Mouse (Mus musculus) CH12.LX (cell line): ENCODE results near the gene 2700081O15Rik. TPM values are rescaled to one million over a fixed set of nuclear protein-coding genes. Genes with fewer than 3 reads are reported as not detected.

Source experiments
- DNase-seq: peaks from one replicate; pipeline ENCODE4 v3.0.0-alpha.2; 2013; ENCODE audit errors: extremely low read depth
- H3K27ac ChIP-seq: 2 replicates; pipeline ENCODE4 v1.5.1; 2012; ENCODE audit warnings: low read depth, mild to moderate bottlenecking, control low read depth, moderate library complexity; ENCODE audit not compliant: insufficient read depth
- H3K27me3 ChIP-seq: replicated peaks from 2 replicates; pipeline ENCODE3; 2012; ENCODE audit warnings: inconsistent platforms
- H3K36me3 ChIP-seq, 2 experiments: replicated peaks in 1 of 2; 2 replicates each; pipeline versions ENCODE3 to v1.6.1; 2012; ENCODE audit warnings: inconsistent platforms in 1 of 2, low read length in 1 of 2, mild to moderate bottlenecking in 1 of 2, mixed read lengths in 1 of 2, moderate library complexity in 1 of 2; ENCODE audit not compliant: control insufficient read depth in 1 of 2, insufficient read depth in 1 of 2
- H3K4me1 ChIP-seq, 2 experiments: 2 replicates each; pipeline ENCODE4 v1.6.1; 2012; ENCODE audit warnings: inconsistent platforms in 1 of 2, moderate library complexity in 1 of 2; ENCODE audit not compliant: insufficient read depth in 2 of 2, control insufficient read depth in 1 of 2
- H3K4me2 ChIP-seq: 2 replicates; pipeline ENCODE4 v1.6.1; 2012; ENCODE audit warnings: low read depth, mild to moderate bottlenecking, control low read depth; ENCODE audit not compliant: poor library complexity, insufficient read depth, severe bottlenecking
- H3K4me3 ChIP-seq, 3 experiments: fragments of 150-350 bp in 1 of 3; sonication (generic) in 1 of 3; replicated peaks in 1 of 3; 2 replicates each; pipeline versions ENCODE3 to v1.5.1; 2011 to 2012; ENCODE audit warnings: low read depth in 2 of 3, low read length in 2 of 3, mild to moderate bottlenecking in 2 of 3, moderate library complexity in 2 of 3, control low read depth in 1 of 3, improper control_type of control experiment in 1 of 3, inconsistent platforms in 1 of 3, mixed read lengths in 1 of 3; ENCODE audit not compliant: poor library complexity in 1 of 3
- H3K79me2 ChIP-seq: replicated peaks from 2 replicates; pipeline ENCODE4 v1.6.1; 2012; ENCODE audit warnings: mild to moderate bottlenecking, moderate library complexity; ENCODE audit not compliant: control insufficient read depth, poor library complexity, insufficient read depth, severe bottlenecking; ENCODE audit errors: extremely low read depth
- H3K9ac ChIP-seq: 2 replicates; pipeline ENCODE4 v1.6.1; 2012; ENCODE audit warnings: low read depth, mild to moderate bottlenecking, control low read depth, moderate library complexity; ENCODE audit not compliant: insufficient read depth
- H3K9me3 ChIP-seq: replicated peaks from 2 replicates; pipeline ENCODE3; 2012; ENCODE audit warnings: low read length, inconsistent platforms, mixed read lengths
- BHLHE40 ChIP-seq: IDR thresholded peaks from 2 replicates; pipeline ENCODE4 v1.6.1; 2011; ENCODE audit warnings: mild to moderate bottlenecking, low read depth, low read length, improper control_type of control experiment
- CHD1 ChIP-seq: IDR thresholded peaks from 2 replicates; pipeline ENCODE4 v1.6.1; 2012; ENCODE audit warnings: low read depth, low read length, improper control_type of control experiment, inconsistent platforms
- CTCF ChIP-seq, 2 experiments: IDR thresholded peaks in 1 of 2; conservative IDR thresholded peaks in 1 of 2; 2 replicates each; pipeline ENCODE4 v1.5.1; 2011 to 2012; ENCODE audit warnings: low read depth in 2 of 2, low read length in 2 of 2, improper control_type of control experiment in 1 of 2, inconsistent platforms in 1 of 2, mild to moderate bottlenecking in 1 of 2, moderate library complexity in 1 of 2
- E2F4 ChIP-seq: IDR thresholded peaks from 2 replicates; pipeline ENCODE4 v1.6.1; 2011; ENCODE audit warnings: low read depth, low read length, improper control_type of control experiment; ENCODE audit not compliant: insufficient replicate concordance
- ETS1 ChIP-seq: conservative IDR thresholded peaks from 2 replicates; pipeline ENCODE4 v1.6.1; 2012; ENCODE audit warnings: low read depth, mild to moderate bottlenecking, inconsistent platforms, low read length, improper control_type of control experiment, moderate library complexity
- GABPA ChIP-seq: IDR thresholded peaks from 2 replicates; pipeline ENCODE4 v1.6.1; 2012; ENCODE audit warnings: low read depth, low read length, improper control_type of control experiment, inconsistent platforms; ENCODE audit not compliant: insufficient replicate concordance
- HCFC1 ChIP-seq: IDR thresholded peaks from 2 replicates; pipeline ENCODE4 v1.6.1; 2012; ENCODE audit warnings: low read depth, mild to moderate bottlenecking, inconsistent platforms, low read length, improper control_type of control experiment
- IRF4 ChIP-seq: IDR thresholded peaks from 2 replicates; pipeline ENCODE4 v1.6.1; 2014; ENCODE audit warnings: low read depth, mild to moderate bottlenecking, inconsistent platforms, low read length, improper control_type of control experiment
- JUN ChIP-seq: IDR thresholded peaks from 2 replicates; pipeline ENCODE4 v1.6.1; 2011; ENCODE audit warnings: low read depth, mild to moderate bottlenecking, low read length, improper control_type of control experiment, moderate library complexity; ENCODE audit not compliant: insufficient read depth
- JUND ChIP-seq: conservative IDR thresholded peaks from 2 replicates; pipeline ENCODE4 v1.6.1; 2011; ENCODE audit warnings: low read depth, low read length, improper control_type of control experiment
- MAFK ChIP-seq: IDR thresholded peaks from 2 replicates; pipeline ENCODE4 v1.6.1; 2011; ENCODE audit warnings: low read length, improper control_type of control experiment; ENCODE audit not compliant: insufficient replicate concordance
- MAZ ChIP-seq: IDR thresholded peaks from 2 replicates; pipeline ENCODE4 v1.6.1; 2012; ENCODE audit warnings: low read depth, mild to moderate bottlenecking, inconsistent platforms, low read length, improper control_type of control experiment, moderate library complexity
- MYC ChIP-seq: IDR thresholded peaks from 2 replicates; pipeline ENCODE4 v1.6.1; 2011; ENCODE audit warnings: low read depth, mild to moderate bottlenecking, improper control_type of control experiment, low read length
- POLR2A ChIP-seq: IDR thresholded peaks from 2 replicates; pipeline ENCODE4 v1.6.1; 2011; ENCODE audit warnings: low read depth, mild to moderate bottlenecking, improper control_type of control experiment, low read length
- POLR2AphosphoS2 ChIP-seq: IDR thresholded peaks from 2 replicates; pipeline ENCODE4 v1.6.1; 2011; ENCODE audit warnings: low read depth, low read length, improper control_type of control experiment
- SMC3 ChIP-seq: IDR thresholded peaks from 2 replicates; pipeline ENCODE4 v1.6.1; 2011; ENCODE audit warnings: low read depth, low read length, improper control_type of control experiment
- UBTF ChIP-seq: IDR thresholded peaks from 2 replicates; pipeline ENCODE4 v1.6.1; 2012; ENCODE audit warnings: low read depth, mild to moderate bottlenecking, inconsistent platforms, low read length, improper control_type of control experiment, moderate library complexity
- USF1 ChIP-seq: IDR thresholded peaks from 2 replicates; pipeline ENCODE4 v1.6.1; 2014; ENCODE audit warnings: low read depth, mild to moderate bottlenecking, inconsistent platforms, low read length, improper control_type of control experiment
- ZC3H11A ChIP-seq: IDR thresholded peaks from 2 replicates; pipeline ENCODE4 v1.6.1; 2012; ENCODE audit warnings: low read depth, mild to moderate bottlenecking, inconsistent platforms, low read length, improper control_type of control experiment
- ZKSCAN1 ChIP-seq: IDR thresholded peaks from 2 replicates; pipeline ENCODE4 v1.6.1; 2012; ENCODE audit warnings: low read depth, inconsistent platforms, low read length, improper control_type of control experiment, borderline replicate concordance
- ZMIZ1 ChIP-seq: IDR thresholded peaks from 2 replicates; pipeline ENCODE4 v1.6.1; 2012; ENCODE audit warnings: low read depth, mild to moderate bottlenecking, inconsistent platforms, low read length, improper control_type of control experiment
- ZNF384 ChIP-seq: IDR thresholded peaks from 2 replicates; pipeline ENCODE4 v1.6.1; 2012; ENCODE audit warnings: low read depth, low read length, improper control_type of control experiment, inconsistent platforms
- dilution Hi-C: fragments of 300-500 bp; cut with MboI; formaldehyde crosslinking; loops from 2 replicates; pipeline ENCODE4 v1.14.3; 2020; ENCODE audit warnings: low sequenced_read_pairs; ENCODE audit not compliant: extremely low pct_unique_long_range_greater_than_20kb, extremely low pct_ligation_motif_present
- in situ Hi-C: fragments of 300-500 bp; cut with MboI; formaldehyde crosslinking; loops from 3 replicates; pipeline ENCODE4 v1.14.3; 2019; ENCODE audit warnings: low sequenced_read_pairs, low pct_ligation_motif_present, low pct_unique_long_range_greater_than_20kb, mixed read lengths
- polyA plus RNA-seq: library from polyadenylated mRNA; unstranded; fragments of >175 nt; gene quantifications from 2 replicates; pipeline ENCODE4 v1.2.1, GENCODE M21; 2012; ENCODE audit warnings: low read depth; ENCODE audit not compliant: insufficient read length
- total RNA-seq, 2 experiments: library from RNA; depleted of rRNA; stranded (reverse); fragments of 300-350 nt in 1 of 2; fragments of >200 nt in 1 of 2; gene quantifications; 2 replicates each; pipeline ENCODE4 v1.2.3; 2012 to 2014

The 2700081O15Rik gene
- total and polyA plus RNA-seq, 3 experiments, result 7.2 to 12.3 (median 9.8) TPM

DNA sequence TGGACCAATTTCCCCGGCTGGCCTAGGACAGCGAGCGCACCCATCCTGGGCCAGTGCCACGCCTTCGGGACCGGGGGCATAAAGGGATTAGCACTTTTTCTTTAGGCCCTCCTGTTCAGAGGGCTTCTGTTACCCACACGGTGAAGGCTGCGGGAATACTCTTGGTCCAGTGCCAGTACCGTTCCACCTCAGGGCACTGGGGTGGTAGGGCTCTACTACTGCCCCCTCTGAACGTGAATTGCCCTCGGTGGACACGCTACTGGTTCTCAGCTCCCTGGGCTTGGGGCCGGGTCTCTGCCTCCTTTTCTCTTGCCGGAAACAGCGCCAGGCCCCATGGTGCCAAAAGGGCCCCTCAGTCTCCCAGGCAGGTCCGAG, 6.2 kb downstream of the 2700081O15Rik start:
- no peak overlapping the region for H3K4me3 ChIP-seq
- no peak for DNase-seq
- peaks cover 53 to 72% of the 10 kb centered on the region in 2 experiments for H3K36me3 ChIP-seq
- peaks cover 14% of the 10 kb centered on the region for H3K9me3 ChIP-seq
- no peaks in the 10 kb centered on the region for H3K27me3 ChIP-seq
- dilution Hi-C loops (no loop called here), in situ Hi-C loops (loop anchor here (25.0 kb wide), 1 partner anchor 361 kb away; the partner anchor contains the start of gene Macrod1)
- peaks cover 11 to 72% of the 10 kb centered on the region in 2 experiments for H3K4me1 ChIP-seq
- no peak for TF ChIP-seq JUND
- TF ChIP-seq GABPA, result no peak
- no peak for TF ChIP-seq MAFK
- no peak for TF ChIP-seq SMC3
- TF ChIP-seq ZC3H11A, result no peak
- no peak for TF ChIP-seq ZMIZ1
- TF ChIP-seq JUN, result no peak
- TF ChIP-seq USF1, result no peak
- no peak for TF ChIP-seq POLR2AphosphoS2
- TF ChIP-seq IRF4, result no peak
- TF ChIP-seq ETS1, result no peak
- TF ChIP-seq ZNF384, result no peak
- TF ChIP-seq POLR2A, result no peak
- no peak for TF ChIP-seq E2F4
- no peak for TF ChIP-seq HCFC1
- TF ChIP-seq CTCF (conservative IDR thresholded peaks at IDR 0.05 in 1 of 2, IDR thresholded peaks at IDR 0.05 in 1 of 2; ENCODE audit: low read depth in 2 of 2, low read length in 2 of 2), result no peak
- no peak for TF ChIP-seq BHLHE40
- H3K27ac ChIP-seq, result no peak overlapping the region
- H3K9ac ChIP-seq, result no peak overlapping the region
- H3K4me2 ChIP-seq, result no peak overlapping the region
- H3K79me2 ChIP-seq, result peaks cover 10% of the 10 kb centered on the region

DNA sequence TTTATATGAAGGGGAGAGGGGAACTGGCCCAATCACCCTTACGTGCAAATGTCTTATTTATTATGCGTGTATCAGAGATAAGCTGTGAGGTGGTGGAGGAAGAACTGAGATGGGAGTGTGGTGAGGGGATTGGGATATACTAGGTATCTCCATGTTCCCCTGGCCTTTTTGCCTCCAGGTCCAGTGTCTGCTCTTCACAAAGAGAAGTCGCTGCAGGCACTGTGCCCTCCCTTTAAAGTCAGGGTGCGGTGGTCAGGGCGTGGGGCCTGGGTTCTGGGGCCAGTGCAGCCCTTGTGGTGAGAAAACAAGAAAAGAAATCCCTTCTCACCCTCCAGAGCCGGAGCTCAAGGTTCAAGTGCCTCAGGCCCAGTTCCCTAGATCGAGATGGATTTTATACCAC, 6.7 kb downstream of the 2700081O15Rik start:
- peaks cover 53 to 73% of the 10 kb centered on the region in 2 experiments for H3K36me3 ChIP-seq
- peaks cover 11 to 71% of the 10 kb centered on the region in 2 experiments for H3K4me1 ChIP-seq

More for the DNA sequence above, 6.7 kb downstream of the 2700081O15Rik start:
- dilution Hi-C loops, result no loop called here
- no peak overlapping the region for H3K4me2 ChIP-seq
- in situ Hi-C loops, result loop anchor here (25.0 kb wide), 1 partner anchor 362 kb away; the partner anchor contains the start of gene Macrod1
- no peak for TF ChIP-seq IRF4
- no peak for TF ChIP-seq MAZ
- TF ChIP-seq MYC, result no peak
- no peak for TF ChIP-seq CHD1
- TF ChIP-seq CTCF (conservative IDR thresholded peaks at IDR 0.05 in 1 of 2, IDR thresholded peaks at IDR 0.05 in 1 of 2; ENCODE audit: low read depth in 2 of 2, low read length in 2 of 2), result no peak
- no peak for TF ChIP-seq ZKSCAN1
- TF ChIP-seq SMC3, result no peak
- TF ChIP-seq USF1, result no peak
- TF ChIP-seq MAFK, result no peak
- TF ChIP-seq GABPA, result no peak
- no peak for TF ChIP-seq UBTF
- TF ChIP-seq, all 38 proteins: peak for 0
- Histone ChIP-seq H3K27ac (no peak overlapping the region), H3K4me3 (no peak overlapping the region), H3K27me3 (no peaks in the 10 kb centered on the region), H3K79me2 (peaks cover 6% of the 10 kb centered on the region), H3K9me3 (peaks cover 14% of the 10 kb centered on the region), H3K9ac (no peak overlapping the region)
- DNase-seq, result no peak
